Mouse (Mus musculus): Measurements from ENCODE around the gene Gm21962.
A peak's percentile ranks its signal among the peaks of the same experiment; 100 is the strongest.
"Not testable (repeated sequence)": the region's sequence is repeated elsewhere in the genome, so short reads cannot be mapped to it uniquely, and the experiment has no call there.

Gm21962 gene

DNA sequence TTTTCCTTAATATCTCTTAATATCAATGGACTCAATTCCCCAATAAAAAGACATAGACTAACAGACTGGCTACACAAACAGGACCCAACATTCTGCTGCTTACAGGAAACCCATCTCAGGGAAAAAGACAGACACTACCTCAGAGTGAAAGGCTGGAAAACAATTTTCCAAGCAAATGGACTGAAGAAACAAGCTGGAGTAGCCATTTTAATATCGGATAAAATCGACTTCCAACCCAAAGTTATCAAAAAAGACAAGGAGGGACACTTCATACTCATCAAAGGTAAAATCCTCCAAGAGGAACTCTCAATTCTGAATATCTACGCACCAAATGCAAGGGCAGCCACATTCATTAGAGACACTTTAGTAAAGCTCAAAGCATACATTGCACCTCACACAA is at the start of gene Gm21962:
TSS of gene Gm21962 (plus strand) at position 301 of the 400 bp plus-strand sequence.
- DNase-seq (ENCODE audit: low spot score in 2 of 2), result not testable (repeated sequence)

DNA sequence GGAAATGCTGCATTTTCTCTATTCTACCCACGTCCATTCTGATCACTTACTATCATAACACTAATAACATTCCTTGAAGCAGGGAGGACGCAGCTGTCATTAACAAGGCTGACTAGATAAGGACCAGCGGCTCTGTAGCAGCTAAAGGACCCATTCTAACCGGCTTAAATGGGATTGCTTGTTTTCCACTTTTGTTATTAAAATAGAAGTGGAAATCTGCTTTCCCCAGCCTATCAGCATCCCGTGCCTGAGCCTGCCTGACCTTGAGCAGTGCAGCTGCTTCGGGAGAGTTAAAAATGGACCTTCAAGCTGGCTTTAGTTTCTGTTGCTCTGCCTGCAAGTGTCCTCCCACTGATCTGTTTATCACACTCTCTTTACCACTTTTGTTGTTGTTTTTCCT is 49.2 kb upstream of the Gm21962 start:
- DNase-seq (ENCODE audit: low spot score in 2 of 2), result no peak

DNA sequence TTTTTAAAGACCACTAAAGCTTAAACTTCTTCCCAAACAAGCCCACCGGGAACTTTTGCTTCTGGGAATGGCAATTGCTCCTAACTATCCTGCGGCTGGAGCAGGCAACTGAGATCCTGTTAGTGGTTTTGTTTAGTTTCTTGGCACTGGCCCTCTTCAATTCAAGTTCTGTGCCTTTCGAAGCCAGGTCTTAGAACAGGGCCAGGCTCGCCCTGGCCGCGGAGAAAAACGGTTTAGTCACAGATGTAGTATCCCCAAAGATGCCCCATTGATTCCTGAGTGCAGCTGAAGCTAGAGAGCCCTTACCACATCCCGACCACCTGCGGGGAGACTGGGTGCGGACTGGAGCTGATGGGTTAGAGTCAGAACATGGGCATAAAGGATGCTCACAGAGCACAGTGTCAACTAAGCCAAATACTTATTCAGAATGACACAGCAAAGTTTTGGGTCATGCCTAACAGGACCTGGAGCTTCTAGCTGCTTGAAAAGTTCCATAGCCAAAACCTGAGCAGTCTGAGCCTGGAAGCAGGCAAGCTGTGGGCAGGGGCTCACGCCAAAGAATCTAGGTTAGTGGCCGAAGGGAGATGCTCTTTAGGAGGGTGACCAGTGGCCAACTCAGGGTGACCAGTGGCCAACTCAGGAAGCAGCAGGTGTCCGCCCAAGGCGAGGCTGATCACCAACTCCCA is 48.3 kb upstream of the Gm21962 start:
- DNase-seq (ENCODE audit: low spot score in 2 of 2), result no peak

DNA sequence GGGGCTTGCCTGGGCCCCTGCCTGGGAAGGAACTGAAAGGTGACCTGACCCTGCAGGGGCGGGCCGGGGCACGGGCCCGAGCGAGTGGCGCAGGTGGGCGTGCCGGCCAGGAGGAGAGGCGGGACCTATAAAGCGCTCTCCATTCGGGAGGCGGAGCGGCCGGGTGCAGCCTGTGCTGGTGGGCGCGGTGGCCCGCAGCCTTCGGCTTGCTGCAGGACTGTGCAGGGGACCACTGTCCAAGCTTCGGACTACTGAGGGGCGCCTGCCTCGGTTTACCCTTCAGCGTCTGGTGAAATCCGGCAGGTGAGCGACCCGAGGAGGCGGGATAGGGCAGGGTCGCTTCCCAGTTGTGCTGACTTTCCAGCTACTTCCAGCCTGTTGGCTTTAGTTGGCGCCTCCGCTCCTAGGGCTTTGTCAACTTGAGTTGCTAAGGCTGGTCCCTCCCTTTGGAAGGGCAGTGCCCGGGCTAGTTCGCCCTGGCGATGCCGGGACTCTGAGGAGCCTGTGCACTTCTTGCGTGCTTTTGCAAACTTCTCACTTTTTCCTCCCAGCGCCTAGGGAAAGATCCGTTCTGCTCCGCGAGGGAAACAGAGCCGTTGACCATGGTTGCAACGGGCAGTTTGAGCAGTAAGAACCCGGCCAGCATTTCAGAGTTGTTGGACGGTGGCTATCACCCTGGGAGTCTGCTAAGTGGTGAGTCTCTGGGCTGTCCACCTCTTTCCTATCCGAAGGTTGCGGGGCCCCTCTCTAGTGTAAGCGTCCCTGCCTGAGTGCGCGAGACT is 47.6 kb upstream of the Gm21962 start:
- peak in 1 of 2 experiments; percentile 3 for DNase-seq (ENCODE audit: low spot score in 2 of 2)

DNA sequence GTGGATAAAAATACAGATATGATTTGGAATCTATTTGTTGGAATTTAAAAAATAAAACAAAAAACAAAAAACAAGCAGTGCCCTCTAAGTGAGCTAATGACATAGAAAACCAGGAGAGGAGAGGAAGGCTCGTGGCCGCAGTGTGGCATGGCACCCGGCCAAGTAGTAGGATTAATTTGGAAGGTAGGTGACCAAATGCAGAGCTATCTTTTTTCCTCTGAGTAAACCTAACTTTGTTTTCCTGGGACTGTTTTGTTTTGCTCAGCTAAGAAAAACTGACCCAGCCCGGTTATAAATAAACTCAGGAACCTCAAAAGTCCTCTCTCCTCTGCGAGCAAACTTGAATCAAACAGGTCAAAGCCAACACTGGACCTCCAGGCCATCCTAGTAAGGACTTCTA is 46.3 kb upstream of the Gm21962 start:
- no peak for DNase-seq (ENCODE audit: low spot score in 2 of 2)

DNA sequence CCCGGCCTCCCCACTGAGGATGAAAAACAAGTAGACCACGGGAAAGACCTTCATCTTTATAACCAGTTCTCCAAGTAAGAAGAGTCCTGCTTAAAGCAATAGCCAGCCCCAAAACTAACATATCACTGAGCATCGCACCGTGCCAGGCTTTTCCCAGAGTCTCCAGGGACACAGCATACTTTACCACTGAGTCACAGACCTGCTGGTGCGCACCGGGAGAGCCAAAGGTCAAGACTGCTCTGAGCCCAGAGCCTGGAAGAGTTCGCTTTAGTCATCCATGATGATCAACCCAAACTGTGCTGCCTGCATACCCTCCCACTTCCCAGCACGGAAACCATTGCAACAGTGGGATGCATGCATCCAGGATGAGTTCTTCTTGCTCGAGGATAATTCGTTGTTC is 37.6 kb upstream of the Gm21962 start:
- no peak for DNase-seq (ENCODE audit: low spot score in 2 of 2)

DNA sequence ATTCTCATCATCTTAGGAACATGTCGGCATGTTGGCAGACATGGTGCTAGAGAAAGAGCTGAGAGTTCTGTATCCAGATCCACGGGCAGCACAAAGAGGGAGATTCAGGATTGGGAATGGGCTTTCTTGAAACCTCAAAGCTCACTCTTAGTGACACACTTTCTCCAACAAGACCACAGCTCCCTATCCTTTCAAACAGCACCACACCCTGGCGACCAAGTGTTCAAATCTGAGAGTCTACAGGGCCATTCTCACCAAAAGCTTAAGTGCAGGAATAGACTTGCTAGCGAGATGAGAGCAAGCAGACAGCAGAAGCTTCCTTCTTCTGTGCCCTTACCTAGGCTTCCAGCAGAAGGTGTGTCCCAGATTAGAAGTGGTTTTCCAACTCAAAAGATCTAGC is 34.8 kb upstream of the Gm21962 start:
- no peak for DNase-seq (ENCODE audit: low spot score in 2 of 2)

DNA sequence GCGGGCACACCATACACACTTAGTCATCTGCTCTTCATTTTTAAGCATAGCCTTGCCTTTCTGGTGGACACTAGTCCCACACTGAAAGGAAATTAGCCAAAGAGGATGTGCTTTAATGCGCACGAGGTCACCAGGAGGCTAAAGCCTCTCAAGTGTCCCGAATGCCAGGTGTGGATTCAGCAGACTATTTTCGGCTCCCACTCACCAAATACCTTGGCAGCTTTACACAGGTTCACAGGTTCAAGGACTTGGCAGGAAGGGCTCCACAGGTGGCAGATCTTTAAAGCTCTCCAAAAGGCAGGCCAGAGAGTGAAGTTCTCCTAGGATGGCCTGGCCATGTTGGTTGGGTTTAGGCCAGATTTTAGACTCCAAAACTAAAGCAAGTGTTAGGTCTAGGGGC is 30.1 kb upstream of the Gm21962 start:
- no peak for DNase-seq (ENCODE audit: low spot score in 2 of 2)

DNA sequence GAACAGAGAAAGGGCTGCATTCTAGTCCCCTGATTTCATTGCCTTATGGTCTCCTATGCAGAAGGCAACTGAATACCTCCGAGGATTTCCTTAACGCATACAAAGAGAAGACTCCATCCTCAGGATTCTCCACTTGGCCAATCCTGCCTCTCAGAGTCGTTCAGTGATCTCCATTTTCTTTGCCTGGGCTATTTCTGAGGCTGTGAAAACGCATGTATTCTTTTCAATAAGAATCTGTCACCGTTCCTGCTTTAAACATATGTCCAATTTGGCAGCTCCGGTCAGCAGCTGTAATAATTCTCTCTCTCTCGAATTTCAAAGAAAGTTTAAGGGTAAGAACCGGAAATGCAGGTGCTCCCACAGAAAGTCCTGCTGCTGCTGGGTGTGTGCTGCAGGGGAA is 29.2 kb upstream of the Gm21962 start:
- DNase-seq (ENCODE audit: low spot score in 2 of 2), result no peak

DNA sequence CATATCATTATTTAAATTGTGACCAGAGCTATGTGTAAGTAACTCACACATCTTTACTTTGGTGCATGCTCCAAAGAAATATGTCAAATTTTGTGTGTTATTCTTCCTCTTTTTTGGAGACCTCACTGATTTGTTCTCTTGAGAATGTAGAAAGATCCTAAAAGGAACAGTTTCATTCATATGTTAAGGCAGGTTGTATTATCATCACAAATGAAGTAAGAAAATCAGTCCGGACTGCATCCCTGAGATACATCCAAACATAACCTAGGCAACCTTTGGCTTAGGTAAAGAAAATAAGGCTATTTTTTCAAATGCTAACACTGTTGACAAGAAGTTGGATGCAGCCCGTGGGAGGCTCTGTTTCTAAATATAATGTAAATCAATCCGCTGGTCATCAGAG is 28.8 kb upstream of the Gm21962 start:
- DNase-seq (ENCODE audit: low spot score in 2 of 2), result no peak

DNA sequence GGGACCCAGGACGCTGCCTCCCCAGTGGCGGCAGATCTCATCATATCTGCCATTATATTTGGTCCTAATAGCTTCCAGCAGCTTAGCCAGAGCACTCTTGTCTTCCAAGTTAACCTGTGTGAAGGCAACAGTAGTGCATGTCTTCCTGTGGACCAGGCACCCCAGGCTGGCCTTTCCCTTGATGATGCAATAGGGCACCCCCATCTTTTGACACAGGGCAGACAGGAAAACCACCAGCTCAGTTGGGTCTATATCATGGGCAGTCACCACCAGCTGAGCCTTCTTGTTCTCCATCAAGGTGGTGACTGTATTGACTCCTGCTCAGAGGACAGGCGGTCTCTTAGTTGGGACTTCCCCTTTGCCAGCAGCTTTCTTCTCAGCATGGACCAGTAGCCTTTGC is 27.2 kb upstream of the Gm21962 start:
- no peak for DNase-seq (ENCODE audit: low spot score in 2 of 2)

DNA sequence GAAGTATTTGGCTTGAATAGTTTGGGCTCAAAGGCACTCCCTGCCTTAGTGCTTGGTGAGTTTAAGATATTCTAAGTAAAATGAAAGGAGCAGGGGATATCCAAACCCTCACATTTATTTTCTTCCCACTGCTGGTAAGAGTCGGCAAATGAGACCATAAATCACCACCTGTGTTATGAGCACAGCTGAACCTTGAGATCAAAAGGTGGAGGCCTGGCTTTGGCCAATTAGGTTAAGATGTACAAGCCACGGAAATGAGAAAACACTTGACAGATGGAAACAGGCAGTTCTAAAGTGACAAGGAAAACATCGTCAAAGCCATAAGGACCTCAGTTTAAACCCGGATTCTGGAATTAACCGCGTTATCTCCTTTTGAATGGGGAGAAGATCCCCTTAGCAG is 26.4 kb upstream of the Gm21962 start:
- DNase-seq (ENCODE audit: low spot score in 2 of 2), result no peak

DNA sequence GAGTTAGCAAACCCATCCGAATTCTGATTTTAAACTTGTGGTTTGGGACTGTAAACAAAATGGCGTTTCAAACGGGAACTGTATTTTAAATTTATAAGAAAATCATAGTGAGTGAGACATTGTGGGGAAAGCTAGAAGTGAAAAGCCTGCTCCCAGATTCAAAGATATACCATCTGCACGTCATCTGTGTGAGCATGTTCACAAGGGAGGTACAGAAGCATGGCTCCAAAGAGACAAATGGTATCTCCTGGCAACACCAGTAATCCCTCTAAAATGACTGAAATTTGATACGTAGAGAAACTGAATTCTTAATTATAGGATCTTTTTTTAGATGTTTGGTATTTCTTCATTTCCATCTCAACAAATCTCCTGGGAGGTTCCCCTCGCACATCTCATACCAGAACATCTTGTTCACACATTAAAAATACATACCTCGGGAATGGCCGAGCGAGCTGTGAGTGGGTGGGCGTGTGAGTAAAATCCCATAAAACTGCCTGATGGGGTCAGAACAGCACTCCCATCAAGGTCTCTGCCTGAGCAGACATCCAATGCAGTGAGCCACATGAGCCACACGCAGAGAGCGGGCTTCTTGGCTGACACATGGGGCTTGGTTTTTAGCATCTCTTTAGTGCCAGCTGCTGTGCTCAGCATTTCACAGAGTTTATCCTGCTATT is 23.8 kb upstream of the Gm21962 start:
- DNase-seq (ENCODE audit: low spot score in 2 of 2), result no peak

DNA sequence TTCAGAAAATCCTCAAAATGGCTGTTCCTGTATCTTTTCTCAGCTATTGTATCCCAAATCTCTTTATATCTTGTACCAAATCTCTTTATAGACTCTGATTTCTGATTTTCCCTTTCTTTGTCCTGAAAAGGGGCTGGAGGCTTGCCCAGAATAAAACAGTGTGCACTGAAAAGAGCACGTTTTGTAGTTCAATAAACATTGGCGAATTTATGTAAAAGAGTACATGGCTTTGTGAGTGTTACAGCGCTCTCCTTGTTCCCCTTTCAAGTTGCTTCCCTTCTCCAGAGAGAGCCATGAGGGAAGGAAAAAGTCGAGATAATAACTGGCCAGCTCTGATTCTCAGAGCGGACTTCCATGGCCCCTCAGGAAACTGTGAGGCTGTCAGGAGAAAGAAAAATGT is 22.2 kb upstream of the Gm21962 start:
- no peak for DNase-seq (ENCODE audit: low spot score in 2 of 2)

DNA sequence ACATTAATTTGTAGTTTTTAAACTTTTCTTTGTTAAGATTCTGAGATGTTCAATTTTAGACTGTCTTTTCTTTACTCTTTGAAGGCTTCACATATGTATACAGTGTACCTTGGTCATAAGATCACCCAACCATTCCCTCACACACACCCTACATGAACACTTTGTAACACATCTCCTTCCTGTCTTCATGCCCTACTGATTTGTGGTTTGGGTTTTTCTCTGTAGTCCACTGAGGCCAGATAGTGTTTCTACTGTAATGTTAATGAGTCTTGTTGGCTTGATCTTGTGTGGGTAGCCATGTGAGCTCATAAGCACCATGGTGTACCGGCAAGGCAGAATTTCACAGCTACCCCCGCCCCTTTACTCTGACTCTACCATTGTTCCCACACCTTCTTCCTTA is 18.5 kb upstream of the Gm21962 start:
- DNase-seq (ENCODE audit: low spot score in 2 of 2), result no peak

DNA sequence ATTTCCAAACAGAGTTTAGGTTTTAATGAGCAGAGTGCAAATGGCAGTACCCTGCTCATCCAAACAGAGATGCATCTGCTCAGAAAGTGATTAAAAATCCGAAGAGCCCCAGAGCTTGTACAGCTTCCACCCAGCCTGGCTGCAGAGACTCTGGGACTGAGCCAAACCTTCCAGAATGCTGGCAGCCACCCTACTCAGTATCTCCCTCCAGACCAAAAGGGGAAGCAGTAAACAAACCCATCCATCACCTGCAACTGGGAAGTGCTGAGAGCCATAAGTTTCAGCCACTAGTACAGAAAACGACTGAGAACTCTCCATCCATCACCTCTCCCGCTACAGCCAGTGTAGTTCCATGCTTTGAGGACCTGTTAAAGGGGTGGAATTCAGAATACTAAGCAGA is 9.6 kb downstream of the Gm21962 start:
- DNase-seq (ENCODE audit: low spot score in 2 of 2), result no peak

DNA sequence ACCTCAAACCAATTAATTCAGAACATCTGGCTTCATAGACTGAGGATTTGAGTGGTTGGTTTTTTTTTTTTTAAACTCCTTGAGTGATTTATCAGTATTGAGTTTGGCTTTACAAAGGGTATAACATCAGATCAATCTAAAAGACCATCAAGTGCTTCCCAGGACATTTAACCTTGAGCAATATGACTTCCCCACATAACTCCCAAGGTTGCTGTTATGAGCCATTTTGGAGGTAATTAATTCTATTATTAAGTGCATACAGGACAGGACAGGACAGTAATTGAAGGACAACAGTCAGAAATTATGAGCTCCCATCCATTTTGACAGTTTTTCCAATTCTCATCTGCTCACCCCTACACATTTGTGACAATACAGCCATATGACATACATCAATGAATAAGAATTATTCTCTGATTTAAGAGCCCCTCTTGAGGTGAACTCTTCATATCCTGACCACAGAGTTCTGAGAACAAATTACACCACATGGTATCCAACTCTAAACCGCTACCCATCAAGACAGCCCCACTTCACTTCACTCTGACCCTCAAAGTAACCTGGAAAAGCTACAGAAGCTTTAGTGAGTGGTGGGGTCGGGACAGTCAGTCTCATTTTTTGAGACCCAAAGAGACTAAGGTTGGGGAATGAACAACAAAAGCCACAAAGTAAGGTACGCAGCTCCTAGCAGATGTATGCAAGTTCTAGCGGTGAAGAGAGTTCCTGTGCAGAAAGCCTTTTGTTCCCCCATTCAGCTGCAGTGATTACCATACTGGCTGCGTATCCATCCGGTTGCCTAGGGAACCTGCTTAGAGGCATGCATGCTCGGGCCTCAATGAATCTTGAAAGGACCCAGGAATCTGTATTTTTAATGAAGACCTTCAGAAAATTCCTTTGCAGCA is 11.8 kb downstream of the Gm21962 start:
- DNase-seq (ENCODE audit: low spot score in 2 of 2), result no peak

DNA sequence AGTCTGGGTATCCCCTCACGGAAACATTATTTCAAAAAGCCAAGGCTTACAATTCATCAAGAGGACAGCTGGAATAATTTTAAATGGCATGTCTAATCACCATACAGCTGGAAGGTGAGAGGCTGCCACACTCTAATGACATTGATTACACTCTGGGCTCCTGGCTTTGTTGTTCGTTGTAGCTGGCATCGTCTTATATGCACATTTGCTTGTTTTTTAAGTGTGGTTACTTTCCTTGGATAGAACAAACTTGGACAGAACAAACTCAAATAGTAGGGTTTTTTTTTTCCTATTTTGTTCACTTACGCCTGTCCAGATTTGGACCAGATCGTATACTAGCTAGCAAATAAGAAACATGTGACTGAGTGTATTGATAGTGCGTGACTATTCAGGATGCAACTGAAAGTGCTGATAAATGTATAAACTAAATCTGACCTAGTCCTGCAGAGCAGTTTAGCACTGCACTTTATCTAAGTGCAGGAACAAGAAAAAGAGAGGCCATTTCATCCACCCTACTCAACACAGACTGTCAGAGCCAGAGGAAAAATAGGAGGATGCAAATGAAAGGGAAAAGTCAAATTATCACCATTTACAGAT is 12.6 kb downstream of the Gm21962 start:
- no peak for DNase-seq (ENCODE audit: low spot score in 2 of 2)

DNA sequence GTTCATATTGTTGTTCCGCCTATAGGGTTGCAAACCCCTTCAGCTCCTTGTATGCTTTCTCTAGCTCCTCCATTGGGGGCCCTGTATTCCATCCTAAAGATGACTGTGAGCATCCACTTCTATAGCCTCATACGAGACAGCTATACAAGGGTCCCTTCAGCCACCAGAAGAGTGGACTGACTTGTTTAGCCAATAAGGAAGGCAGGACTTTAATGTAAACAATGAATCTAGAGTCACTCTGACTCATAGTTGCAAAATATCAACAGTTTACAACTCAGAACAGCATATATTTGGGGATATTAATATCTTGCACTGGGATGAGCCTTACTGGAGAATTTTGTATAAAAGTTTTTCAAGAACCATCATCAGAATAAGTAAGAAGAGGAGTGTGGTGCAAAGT is 15.6 kb downstream of the Gm21962 start:
- DNase-seq (ENCODE audit: low spot score in 2 of 2), result no peak

DNA sequence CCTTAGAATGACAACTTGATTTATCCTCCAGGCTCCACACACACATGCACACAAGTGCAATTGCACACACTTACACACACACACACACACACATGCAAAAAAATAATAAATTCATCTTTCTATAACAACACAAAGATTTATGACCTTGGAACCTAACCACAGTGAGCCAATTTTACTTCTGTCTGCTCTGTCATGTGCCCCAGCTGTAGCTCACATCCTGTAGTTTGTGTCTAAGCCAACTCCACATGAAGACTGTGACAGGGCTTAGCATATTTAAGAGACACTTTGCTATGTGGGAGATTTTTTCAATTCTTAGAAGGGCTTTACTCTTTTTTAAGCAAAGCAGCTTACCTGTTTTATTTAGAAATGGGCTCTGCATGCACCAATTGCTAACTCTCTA is 20.2 kb downstream of the Gm21962 start:
- no peak for DNase-seq (ENCODE audit: low spot score in 2 of 2)

DNA sequence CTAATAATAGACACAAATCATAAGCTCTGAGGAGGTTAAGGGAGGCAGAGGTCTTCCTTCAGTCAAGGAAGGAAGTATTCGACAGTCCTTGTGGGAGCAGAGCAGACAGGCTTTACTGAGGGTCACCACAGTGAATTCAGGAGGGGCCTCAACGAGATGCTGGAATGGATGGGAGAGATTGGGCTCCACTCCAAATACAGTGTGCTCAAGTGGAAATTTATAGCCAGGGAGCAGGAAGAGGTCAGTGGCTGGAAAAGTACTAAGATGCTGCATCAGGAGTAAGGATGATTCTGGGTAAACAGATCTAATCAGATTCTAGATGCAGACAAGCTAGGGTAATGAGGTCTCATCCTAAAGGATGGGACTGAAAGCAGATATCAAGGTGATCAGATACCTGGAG is 44.6 kb downstream of the Gm21962 start:
- no peak for DNase-seq (ENCODE audit: low spot score in 2 of 2)
